Comparison of ENCODE assay signal across 8 mouse cellular contexts in genomic region chr6:35297001-35297400, GRCm38 (mm10). TPM values are rescaled to one million over a fixed set of nuclear protein-coding genes. Genes with fewer than 3 reads are reported as not detected.
A peak's percentile ranks its signal among the peaks of the same experiment; 100 is the strongest.
DNase-seq lines count a peak whose midpoint lies in the region; ATAC-seq and TF ChIP-seq lines count a peak whose summit lies in the region.

No protein-coding gene starts in this region.

- H3K4me1 ChIP-seq in liver, embryonic 13.5 days (replicated peaks): peaks cover 15% of the 10 kb centered on the region; the same call in 1 of the 2 replicates
- H3K4me1 ChIP-seq in liver, embryonic 12.5 days: 0 out of 2 replicates have a peak, but pooled peaks cover 5% of the 10 kb centered on the region
- peaks cover 26% of the 10 kb centered on the region for H3K4me1 ChIP-seq in heart, embryonic 15.5 days (replicated peaks)
- peaks cover 16% of the 10 kb centered on the region for H3K4me1 ChIP-seq in liver, postnatal 0 days (ENCODE audit: insufficient read depth)

- TF ChIP-seq EP300 in liver, postnatal 0 days (IDR thresholded peaks at IDR 0.05; ENCODE audit: low read depth): no peak

- no peaks in the 10 kb centered on the region for H3K36me3 ChIP-seq in liver, embryonic 13.5 days
- H3K36me3 ChIP-seq in liver, embryonic 12.5 days: no peaks in the 10 kb centered on the region
- H3K36me3 ChIP-seq in heart, embryonic 15.5 days: no peaks in the 10 kb centered on the region
- no peaks in the 10 kb centered on the region for H3K36me3 ChIP-seq in liver, postnatal 0 days (replicated peaks; ENCODE audit: insufficient read depth, low read length)

- H3K27ac ChIP-seq in liver, embryonic 13.5 days: no peak overlapping the region
- no peak overlapping the region for H3K27ac ChIP-seq in liver, embryonic 12.5 days
- H3K27ac ChIP-seq in heart, embryonic 15.5 days: peak overlapping the region; percentile 82
- no peak overlapping the region for H3K27ac ChIP-seq in liver, postnatal 0 days (ENCODE audit: low read depth)

- DNase-seq in cerebellum, adult 18-20 months: peak; percentile 13 to 14
- no peak for DNase-seq in cerebellum, adult 11 months
- no peak for DNase-seq in liver, embryonic 13.5 days
- DNase-seq in liver, postnatal 0 days: peak; percentile 21
- no peak for DNase-seq in spleen, adult 18-20 months
- no peak for DNase-seq in spleen, postnatal 4 days (ENCODE audit: low spot score in 2 of 2)

- ATAC-seq in liver, embryonic 13.5 days (ENCODE audit: low read depth): peak; percentile 32; the same call in 1 of the 2 replicates
- no peak for ATAC-seq in liver, embryonic 12.5 days
- ATAC-seq in heart, embryonic 15.5 days (replicated peaks; ENCODE audit: insufficient number of reproducible peaks, insufficient read depth, low FRiP score, low read depth): peak; percentile 25; the same call in 1 of the 2 replicates
- peak; percentile 75 for ATAC-seq in liver, postnatal 0 days

- TF ChIP-seq CTCF in liver, postnatal 0 days (IDR thresholded peaks at IDR 0.05; ENCODE audit: low read depth): no peak

- H3K4me3 ChIP-seq in liver, embryonic 13.5 days (replicated peaks): no peak overlapping the region
- no peak overlapping the region for H3K4me3 ChIP-seq in liver, embryonic 12.5 days
- H3K4me3 ChIP-seq in heart, embryonic 15.5 days: no peak overlapping the region
- no peak overlapping the region for H3K4me3 ChIP-seq in liver, postnatal 0 days (ENCODE audit: low read depth, low read length)

- no peak overlapping the region for H3K4me2 ChIP-seq in liver, embryonic 13.5 days
- no peak overlapping the region for H3K4me2 ChIP-seq in liver, embryonic 12.5 days
- no peak overlapping the region for H3K4me2 ChIP-seq in heart, embryonic 15.5 days
- no peak overlapping the region for H3K4me2 ChIP-seq in liver, postnatal 0 days (ENCODE audit: low read depth, low read length)

- peaks cover 3% of the 10 kb centered on the region; the same call in 1 of the 2 replicates for H3K27me3 ChIP-seq in liver, embryonic 13.5 days
- H3K27me3 ChIP-seq in liver, embryonic 12.5 days (replicated peaks): 0 out of 2 replicates have a peak, but pooled peaks cover 4% of the 10 kb centered on the region
- no peaks in the 10 kb centered on the region for H3K27me3 ChIP-seq in heart, embryonic 15.5 days
- no peaks in the 10 kb centered on the region for H3K27me3 ChIP-seq in liver, postnatal 0 days (ENCODE audit: insufficient read depth, low read length)

- H3K9me3 ChIP-seq in liver, embryonic 13.5 days (replicated peaks): no peaks in the 10 kb centered on the region
- no peaks in the 10 kb centered on the region for H3K9me3 ChIP-seq in liver, embryonic 12.5 days (replicated peaks)
- no peaks in the 10 kb centered on the region for H3K9me3 ChIP-seq in heart, embryonic 15.5 days (replicated peaks)
- no peaks in the 10 kb centered on the region for H3K9me3 ChIP-seq in liver, postnatal 0 days (ENCODE audit: low read length)

- WGBS in liver, embryonic 13.5 days (ENCODE audit: insufficient replicate concordance): 59% methylated on average over 2 of the region's 2 CpGs
- WGBS in liver, embryonic 12.5 days (ENCODE audit: insufficient replicate concordance): 78% methylated on average over 2 of the region's 2 CpGs
- WGBS in heart, embryonic 15.5 days: 29% methylated on average over 2 of the region's 2 CpGs
- WGBS in liver, postnatal 0 days (ENCODE audit: insufficient replicate concordance): 44% methylated on average over 2 of the region's 2 CpGs

- no peak overlapping the region for H3K9ac ChIP-seq in liver, embryonic 13.5 days
- H3K9ac ChIP-seq in liver, embryonic 12.5 days: no peak overlapping the region
- H3K9ac ChIP-seq in heart, embryonic 15.5 days: no peak overlapping the region
- no peak overlapping the region for H3K9ac ChIP-seq in liver, postnatal 0 days (replicated peaks)

RNA-seq across cellular contexts. Expression of gene Slc13a4, which starts 10.9 kb away (rescaled TPM):
- polyA plus RNA-seq in liver, embryonic 13.5 days (2015; fragmentation: Nextera tagmentation; extraction: Ambion mirVana): 0.10 TPM in 2 replicates
- polyA plus RNA-seq in liver, embryonic 12.5 days (2016; fragmentation: Nextera tagmentation; extraction: Ambion mirVana): 0.23 and 0.25 TPM in 2 replicates
- 0.67 and 0.72 TPM in 2 replicates for polyA plus RNA-seq in heart, embryonic 15.5 days (2015; fragmentation: Nextera tagmentation; extraction: Ambion mirVana)
- polyA plus RNA-seq in liver, postnatal 0 days (2015; fragmentation: Nextera tagmentation; extraction: Ambion mirVana): 0.02 TPM in 1 of 2 replicates, not detected in the other

RNA-seq across cellular contexts. Expression of gene Fam180a, which starts 28.9 kb away (rescaled TPM):
- polyA plus RNA-seq in liver, embryonic 13.5 days (2015; fragmentation: Nextera tagmentation; extraction: Ambion mirVana): 0.12 and 0.17 TPM in 2 replicates
- polyA plus RNA-seq in liver, embryonic 12.5 days (2016; fragmentation: Nextera tagmentation; extraction: Ambion mirVana): 0.08 TPM in 1 of 2 replicates, not detected in the other
- polyA plus RNA-seq in heart, embryonic 15.5 days (2015; fragmentation: Nextera tagmentation; extraction: Ambion mirVana): 0.75 and 1.0 TPM in 2 replicates
- 0.26 and 1.1 TPM in 2 replicates for polyA plus RNA-seq in liver, postnatal 0 days (2015; fragmentation: Nextera tagmentation; extraction: Ambion mirVana)

Comparison
In these comparisons a context has a peak if more than half of its experiments do, and no peak if none do; other contexts are left out.
1. DNase-seq: peak in cerebellum, adult 18-20 months (2 of 2) and liver, postnatal 0 days (single experiment); none in cerebellum, adult 11 months (single experiment), liver, embryonic 13.5 days (single experiment), spleen, adult 18-20 months (0 of 2) and spleen, postnatal 4 days (0 of 2).